Mouse (Mus musculus): Measurements from ENCODE around the gene Lrrc55. TPM values are rescaled to one million over a fixed set of nuclear protein-coding genes. Genes with fewer than 3 reads are reported as not detected.
"Not testable (repeated sequence)": the region's sequence is repeated elsewhere in the genome, so short reads cannot be mapped to it uniquely, and the experiment has no call there.

The Lrrc55 gene
- 9.5 and 9.6 TPM in 2 replicates for polyA plus RNA-seq (2015; fragmentation: Nextera tagmentation; extraction: Ambion mirVana)

DNA sequence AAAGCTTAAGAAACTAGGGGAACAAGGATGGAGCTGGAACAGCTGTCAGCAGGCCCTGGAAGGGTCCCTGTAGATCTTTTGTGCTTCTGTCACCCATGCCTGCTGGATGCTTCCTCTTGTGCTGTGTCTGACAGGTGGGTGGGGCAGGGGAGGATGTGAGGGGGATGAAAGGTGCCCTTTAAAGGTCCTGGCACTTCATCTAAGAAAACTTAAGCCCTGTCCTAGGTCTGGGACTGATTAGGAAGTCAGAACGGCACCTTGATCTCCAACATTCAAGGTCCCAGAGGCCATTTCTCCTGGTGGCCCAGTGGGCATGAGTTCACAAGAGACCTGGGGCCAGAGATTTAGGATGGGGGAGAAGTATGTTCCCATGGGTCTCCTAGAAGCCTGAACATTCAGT lies at the start of gene Lrrc55:
Gene Lrrc55 (minus strand): TSS at position 297 of the 400 bp plus-strand sequence.
- 88% methylated on average over 1 of the region's 1 CpGs for WGBS
- no peaks in the 10 kb centered on the region for H3K27me3 ChIP-seq (replicated peaks)
- ATAC-seq (ENCODE audit: low FRiP score), result no peak
- H3K9me3 ChIP-seq (replicated peaks), result no peaks in the 10 kb centered on the region
- peaks cover 10% of the 10 kb centered on the region for H3K4me1 ChIP-seq
- 0 out of 2 replicates have a peak, but pooled peaks cover under 1% of the 10 kb centered on the region for H3K36me3 ChIP-seq
- H3K27ac ChIP-seq (replicated peaks), result peak within 1 kb of the TSS; percentile 78
- H3K9ac ChIP-seq (replicated peaks), result peak within 1 kb of the TSS; percentile 49
- H3K4me3 ChIP-seq (replicated peaks), result peak within 1 kb of the TSS; percentile 45
- peak within 1 kb of the TSS; percentile 58 for H3K4me2 ChIP-seq

DNA sequence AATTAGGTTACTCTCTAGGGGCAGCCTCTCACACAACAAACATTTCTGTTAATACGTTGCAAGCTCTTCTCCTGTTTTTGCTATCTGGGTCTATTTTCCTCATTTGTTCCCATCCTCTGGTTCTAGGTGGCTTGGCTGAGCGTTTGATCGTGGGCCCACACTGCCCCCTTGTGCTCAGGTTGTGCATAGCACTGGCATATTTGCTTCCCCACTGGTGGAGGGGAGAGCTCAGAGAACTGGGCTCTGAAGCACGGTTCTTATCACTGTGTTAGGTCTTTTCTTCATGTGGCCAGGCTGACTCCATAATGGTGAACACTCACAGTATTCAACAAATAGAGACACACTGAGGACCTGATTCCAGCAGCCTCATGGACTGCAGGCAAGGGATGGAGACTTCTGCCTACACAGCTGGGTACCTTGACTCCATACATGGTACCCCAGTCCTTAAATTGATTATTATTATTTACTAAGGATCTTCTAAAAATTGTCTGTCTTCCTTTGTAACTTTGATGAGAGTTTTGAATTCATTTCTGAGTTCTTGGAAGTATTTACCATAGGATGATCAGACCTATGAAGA lies 49.6 kb upstream of the Lrrc55 start:
- Histone ChIP-seq H3K36me3 (no peaks in the 10 kb centered on the region), H3K27ac (replicated peaks) (no peak overlapping the region), H3K4me2 (no peak overlapping the region), H3K9me3 (replicated peaks) (no peaks in the 10 kb centered on the region), H3K4me3 (replicated peaks) (no peak overlapping the region), H3K9ac (replicated peaks) (no peak overlapping the region), H3K4me1 (no peaks in the 10 kb centered on the region), H3K27me3 (replicated peaks) (no peaks in the 10 kb centered on the region)
- 5% methylated on average over 4 of the region's 4 CpGs for WGBS
- peak; percentile 83 for ATAC-seq (ENCODE audit: low FRiP score)

DNA sequence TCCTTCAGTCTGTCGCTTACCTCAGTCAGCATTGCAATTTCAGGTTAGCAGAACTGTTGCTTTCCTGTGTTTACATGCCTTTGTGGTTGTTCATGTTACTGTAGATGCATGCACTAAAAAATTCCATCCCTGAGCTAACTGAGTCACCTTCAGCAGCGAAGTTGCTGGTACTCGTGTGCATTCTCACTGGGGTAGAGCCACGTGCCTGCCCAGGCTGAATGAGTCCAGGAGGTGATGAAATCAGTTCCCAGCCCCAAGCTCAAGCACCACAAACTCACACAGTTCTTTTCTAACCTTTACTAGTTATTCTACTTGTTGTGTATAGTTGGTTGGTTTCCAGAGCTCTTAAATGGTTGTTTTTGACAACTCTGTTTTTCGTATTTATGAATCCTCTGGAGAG lies 48.7 kb upstream of the Lrrc55 start:
- H3K4me3 ChIP-seq (replicated peaks), result no peak overlapping the region
- no peaks in the 10 kb centered on the region for H3K4me1 ChIP-seq
- no peaks in the 10 kb centered on the region for H3K36me3 ChIP-seq
- H3K27ac ChIP-seq (replicated peaks), result no peak overlapping the region
- no peak for ATAC-seq (ENCODE audit: low FRiP score)
- H3K9ac ChIP-seq (replicated peaks), result no peak overlapping the region
- no peak overlapping the region for H3K4me2 ChIP-seq
- H3K27me3 ChIP-seq (replicated peaks), result no peaks in the 10 kb centered on the region
- WGBS, result 82% methylated on average over 5 of the region's 5 CpGs
- H3K9me3 ChIP-seq (replicated peaks), result no peaks in the 10 kb centered on the region

DNA sequence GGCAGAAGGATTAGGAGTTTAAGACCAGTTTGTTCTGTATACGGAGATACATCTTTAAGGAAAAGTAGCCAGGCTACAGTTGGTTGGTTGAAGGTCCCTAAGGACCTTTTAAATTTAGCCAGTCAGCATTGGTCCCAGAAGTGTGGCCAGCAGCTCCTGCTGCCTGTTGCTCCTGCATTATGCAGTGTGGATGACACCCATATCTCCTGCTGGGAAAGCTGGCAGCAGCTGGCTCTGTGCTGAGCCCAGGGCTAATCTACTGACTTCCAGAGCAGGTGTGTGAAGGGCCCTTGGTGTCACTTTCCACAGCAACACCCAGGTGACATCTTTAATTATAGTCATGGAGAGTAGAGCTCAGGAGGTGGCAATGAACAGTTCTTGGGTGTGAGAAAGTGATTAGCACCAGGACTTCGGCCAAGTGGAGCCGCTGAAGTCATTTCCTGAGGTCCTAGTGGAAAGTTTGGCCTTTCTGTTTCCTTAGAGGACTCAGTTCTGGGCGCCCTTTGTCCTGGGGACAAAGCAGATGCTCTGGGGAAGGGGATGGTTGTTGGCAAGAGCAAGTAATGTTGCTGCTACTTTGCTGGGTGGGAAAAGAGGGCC lies 41.2 kb upstream of the Lrrc55 start:
- H3K4me2 ChIP-seq, result no peak overlapping the region
- H3K27ac ChIP-seq (replicated peaks), result no peak overlapping the region
- WGBS, result 62% methylated on average over 4 of the region's 4 CpGs
- H3K4me3 ChIP-seq (replicated peaks), result no peak overlapping the region
- no peaks in the 10 kb centered on the region for H3K4me1 ChIP-seq
- no peaks in the 10 kb centered on the region for H3K36me3 ChIP-seq
- no peaks in the 10 kb centered on the region for H3K9me3 ChIP-seq (replicated peaks)
- no peaks in the 10 kb centered on the region for H3K27me3 ChIP-seq (replicated peaks)
- ATAC-seq (ENCODE audit: low FRiP score), result no peak
- no peak overlapping the region for H3K9ac ChIP-seq (replicated peaks)

DNA sequence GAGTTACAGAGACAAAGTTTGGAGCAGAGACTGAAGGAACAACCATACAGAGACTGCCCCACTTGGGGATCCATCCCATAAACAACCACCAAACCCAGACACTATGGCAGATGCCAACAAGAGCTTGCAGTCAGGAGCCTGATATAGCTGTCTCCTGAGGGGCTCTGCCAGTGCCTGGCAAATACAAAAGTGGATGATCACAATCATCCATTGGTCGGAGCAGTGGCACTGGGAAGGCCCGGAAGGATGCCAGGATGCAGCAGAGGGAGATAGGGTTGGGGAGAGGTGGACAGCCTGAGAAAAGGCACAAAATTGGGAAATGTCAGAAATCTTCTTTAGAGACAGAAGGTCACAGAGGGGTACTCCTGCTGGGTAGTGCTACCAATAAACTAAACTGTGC lies 40.2 kb upstream of the Lrrc55 start:
- not testable (repeated sequence) for H3K27me3 ChIP-seq (replicated peaks); H3K4me2 ChIP-seq; ATAC-seq (ENCODE audit: low FRiP score); H3K9ac ChIP-seq (replicated peaks); H3K9me3 ChIP-seq (replicated peaks); H3K4me1 ChIP-seq; H3K4me3 ChIP-seq (replicated peaks); H3K27ac ChIP-seq (replicated peaks); H3K36me3 ChIP-seq
- 91% methylated on average over 2 of the region's 2 CpGs for WGBS

DNA sequence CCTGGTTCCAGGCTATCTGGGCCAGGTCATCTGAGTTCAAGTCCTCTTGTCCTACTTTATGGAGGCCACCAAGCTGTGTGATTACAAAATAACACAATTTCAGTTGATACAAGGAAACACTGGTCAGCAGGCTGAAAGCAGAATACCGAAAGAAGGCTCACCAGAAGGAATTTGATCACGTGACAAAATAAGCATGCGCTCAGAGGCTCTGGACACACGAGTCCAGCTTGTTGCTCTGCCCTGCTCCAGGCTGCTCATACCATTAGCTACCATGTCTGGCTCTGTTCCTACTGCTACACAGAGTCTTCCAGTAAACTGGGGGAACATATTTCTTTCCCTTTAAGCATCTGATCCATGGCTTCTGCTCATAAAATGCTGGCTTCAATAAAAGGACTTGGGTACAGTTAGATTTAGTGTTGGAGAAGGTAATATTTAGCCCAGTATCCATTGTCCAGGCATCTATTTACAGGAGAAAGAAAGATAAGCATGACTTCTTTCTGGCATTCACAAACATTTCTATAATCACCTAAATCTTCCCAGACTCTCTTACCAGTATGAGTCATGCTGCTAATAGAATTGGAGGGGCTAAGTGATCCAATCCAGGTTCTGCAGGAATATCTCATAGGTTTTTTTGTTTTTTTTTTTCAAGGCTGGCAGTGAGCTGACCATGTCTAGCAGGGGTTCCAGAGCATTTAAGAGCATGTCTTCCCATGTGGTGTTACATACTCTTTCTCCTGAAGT lies 33.9 kb upstream of the Lrrc55 start:
- Histone ChIP-seq H3K9ac (replicated peaks) (no peak overlapping the region), H3K9me3 (replicated peaks) (no peaks in the 10 kb centered on the region), H3K27ac (replicated peaks) (no peak overlapping the region), H3K27me3 (replicated peaks) (no peaks in the 10 kb centered on the region), H3K4me1 (peaks cover 2% of the 10 kb centered on the region; the same call in 1 of the 2 replicates), H3K4me2 (no peak overlapping the region), H3K36me3 (no peaks in the 10 kb centered on the region), H3K4me3 (replicated peaks) (no peak overlapping the region)
- 86% methylated on average over 4 of the region's 4 CpGs for WGBS
- no peak for ATAC-seq (ENCODE audit: low FRiP score)

DNA sequence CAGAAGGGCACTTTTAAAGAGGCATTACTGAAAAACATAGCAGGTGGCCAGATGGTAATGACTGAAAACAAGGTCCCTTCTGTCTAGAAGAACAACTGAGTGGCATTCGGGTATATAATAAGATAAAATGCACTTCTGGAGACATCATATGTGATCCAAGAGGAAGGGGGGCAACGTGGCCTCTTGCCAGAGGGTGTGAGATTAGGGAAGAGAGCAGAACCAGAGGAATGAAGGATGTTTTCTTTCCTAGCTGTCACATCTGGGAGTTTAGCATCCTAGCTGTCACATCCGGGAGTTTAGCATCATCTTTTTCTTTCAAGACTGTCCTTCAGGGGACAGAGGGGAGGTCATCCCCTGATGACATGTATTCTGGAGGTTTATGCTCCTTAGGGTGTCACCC lies 32.6 kb upstream of the Lrrc55 start:
- Histone ChIP-seq H3K9me3 (replicated peaks) (no peaks in the 10 kb centered on the region), H3K27ac (replicated peaks) (no peak overlapping the region), H3K4me3 (replicated peaks) (no peak overlapping the region), H3K36me3 (no peaks in the 10 kb centered on the region), H3K9ac (replicated peaks) (no peak overlapping the region), H3K27me3 (replicated peaks) (no peaks in the 10 kb centered on the region), H3K4me1 (peaks cover 2% of the 10 kb centered on the region; the same call in 1 of the 2 replicates), H3K4me2 (no peak overlapping the region)
- 68% methylated on average over 3 of the region's 3 CpGs for WGBS
- ATAC-seq (ENCODE audit: low FRiP score), result no peak

DNA sequence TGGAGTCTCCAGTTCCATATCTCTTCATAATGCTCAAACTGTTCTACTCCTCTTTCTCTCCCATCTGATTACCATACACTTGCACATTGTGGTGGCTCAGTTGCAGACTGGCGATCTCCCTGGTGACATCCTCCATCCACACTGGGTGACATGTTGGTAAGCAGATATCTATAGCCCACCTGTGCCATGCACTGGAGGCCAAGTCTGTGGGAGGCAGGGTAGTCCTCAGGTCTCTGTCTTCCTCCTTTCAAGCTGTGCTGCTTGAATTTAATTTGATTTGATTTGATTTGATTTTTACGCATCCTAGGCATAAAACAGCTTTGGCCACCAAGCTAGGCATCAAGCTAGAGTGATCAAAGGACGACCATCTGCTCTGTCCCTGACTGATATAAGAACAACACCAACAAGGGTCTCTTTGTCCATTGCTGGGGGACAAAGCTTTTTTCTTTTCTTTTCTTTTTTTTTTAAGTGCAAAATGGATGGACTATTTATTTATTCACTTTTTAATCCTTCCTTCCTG lies 30.9 kb upstream of the Lrrc55 start:
- no peak for ATAC-seq (ENCODE audit: low FRiP score)
- H3K9ac ChIP-seq (replicated peaks), result no peak overlapping the region
- no peak overlapping the region for H3K27ac ChIP-seq (replicated peaks)
- no peak overlapping the region for H3K4me2 ChIP-seq
- no peaks in the 10 kb centered on the region for H3K9me3 ChIP-seq (replicated peaks)
- no peak overlapping the region for H3K4me3 ChIP-seq (replicated peaks)
- no peaks in the 10 kb centered on the region for H3K36me3 ChIP-seq
- peaks cover 5% of the 10 kb centered on the region; the same call in 1 of the 2 replicates for H3K4me1 ChIP-seq
- WGBS, result 84% methylated on average over 3 of the region's 3 CpGs
- H3K27me3 ChIP-seq (replicated peaks), result no peaks in the 10 kb centered on the region

DNA sequence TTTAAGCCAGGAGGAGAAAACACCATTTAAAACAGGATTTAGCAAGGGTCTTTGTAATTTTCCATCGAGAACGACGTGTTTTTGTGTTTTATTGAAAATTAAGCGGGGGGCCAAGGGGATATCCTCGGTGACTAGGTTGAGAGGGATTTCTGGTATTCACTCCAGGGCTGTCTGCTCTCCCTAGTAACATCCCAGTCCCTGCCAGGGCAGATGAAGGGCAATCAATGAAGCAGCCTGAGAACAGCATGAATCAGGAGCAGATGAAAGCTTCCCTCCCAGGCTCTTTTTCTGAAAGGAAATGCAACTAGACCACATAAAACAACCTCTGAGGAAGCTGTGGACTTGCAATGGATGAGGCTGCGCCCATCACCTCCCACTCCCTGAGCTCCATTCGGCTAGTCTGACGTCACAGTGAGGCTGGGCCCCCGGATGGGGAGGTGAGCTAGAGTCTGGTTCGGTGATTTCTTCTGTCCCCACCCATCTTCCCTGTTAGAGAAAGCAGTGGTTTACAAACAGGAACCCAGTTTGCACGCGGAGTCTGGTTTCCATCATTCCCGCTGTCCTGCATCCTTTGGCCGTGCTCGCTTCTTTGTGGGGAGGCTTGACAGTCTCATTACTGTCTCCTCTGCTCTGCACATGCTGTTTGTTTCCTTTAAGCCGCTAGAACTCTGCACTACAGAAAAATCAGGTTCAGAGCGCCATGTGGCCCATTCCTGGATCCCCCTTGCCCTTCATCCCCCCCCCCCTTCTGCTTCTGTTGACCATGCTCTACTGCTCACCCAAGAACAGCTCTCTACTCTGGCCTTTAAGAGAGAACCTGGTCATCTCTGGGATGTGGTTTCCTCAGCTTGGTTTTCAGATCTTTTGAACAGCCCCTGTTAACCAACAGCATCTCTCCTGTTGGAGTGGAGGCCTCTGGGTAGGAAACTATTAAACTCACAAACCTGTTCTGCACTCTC lies 27.5 kb upstream of the Lrrc55 start:
- Histone ChIP-seq H3K27me3 (replicated peaks) (no peaks in the 10 kb centered on the region), H3K4me1 (peaks cover 3% of the 10 kb centered on the region; the same call in 1 of the 2 replicates), H3K27ac (replicated peaks) (no peak overlapping the region), H3K9ac (replicated peaks) (no peak overlapping the region), H3K36me3 (no peaks in the 10 kb centered on the region), H3K9me3 (replicated peaks) (no peaks in the 10 kb centered on the region), H3K4me3 (replicated peaks) (no peak overlapping the region), H3K4me2 (peak overlapping the region; percentile 1; the same call in 1 of the 2 replicates)
- peak; percentile 48; the same call in 1 of the 2 replicates for ATAC-seq (ENCODE audit: low FRiP score)
- WGBS, result 42% methylated on average over 17 of the region's 17 CpGs

DNA sequence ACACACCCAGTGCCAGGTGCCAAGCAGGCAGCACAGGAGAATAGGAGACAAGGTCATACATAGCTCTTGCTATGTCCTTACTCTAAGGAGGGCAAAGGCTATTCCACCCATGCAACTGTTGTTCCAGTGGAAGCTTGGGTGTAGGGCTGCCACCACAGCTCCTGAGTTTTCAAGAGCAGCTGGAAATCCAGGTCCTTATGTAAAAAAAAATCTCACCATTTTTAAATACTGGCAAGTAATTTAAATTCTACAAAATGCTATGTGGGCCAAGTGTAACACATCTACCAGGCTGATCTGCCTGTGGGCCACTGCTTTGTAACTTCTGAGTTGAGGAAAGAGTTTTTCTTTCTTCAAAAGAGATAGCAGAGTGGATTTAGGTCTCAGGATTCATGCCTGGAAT lies 19.6 kb upstream of the Lrrc55 start:
- Histone ChIP-seq H3K36me3 (no peaks in the 10 kb centered on the region), H3K4me3 (replicated peaks) (no peak overlapping the region), H3K4me2 (no peak overlapping the region), H3K27me3 (replicated peaks) (no peaks in the 10 kb centered on the region), H3K9ac (replicated peaks) (no peak overlapping the region), H3K27ac (replicated peaks) (no peak overlapping the region), H3K9me3 (replicated peaks) (no peaks in the 10 kb centered on the region), H3K4me1 (no peaks in the 10 kb centered on the region; the same call in 1 of the 2 replicates)
- ATAC-seq (ENCODE audit: low FRiP score), result no peak

DNA sequence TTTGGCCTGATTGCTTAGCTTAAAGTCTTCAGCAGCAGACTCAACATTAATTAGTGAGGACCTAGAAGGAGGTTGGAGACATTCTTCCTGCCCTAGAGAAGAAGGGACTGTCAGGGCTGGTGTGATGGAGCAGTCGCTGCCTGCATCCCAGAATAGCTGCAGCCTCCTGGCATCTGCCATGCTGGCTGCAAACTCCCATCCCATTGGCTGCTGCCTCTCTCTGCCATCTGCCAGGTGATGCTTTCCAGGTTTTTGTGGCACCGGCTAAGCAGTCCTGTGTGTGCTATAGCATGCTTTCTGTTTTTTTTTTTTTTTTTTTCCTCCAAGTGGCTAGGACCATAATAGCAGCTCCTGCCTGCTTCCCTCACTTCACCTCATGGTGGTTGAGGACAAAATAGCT lies 16.7 kb upstream of the Lrrc55 start:
- H3K27me3 ChIP-seq (replicated peaks), result no peaks in the 10 kb centered on the region
- H3K4me2 ChIP-seq, result no peak overlapping the region
- no peak overlapping the region for H3K9ac ChIP-seq (replicated peaks)
- no peak overlapping the region for H3K4me3 ChIP-seq (replicated peaks)
- H3K27ac ChIP-seq (replicated peaks), result no peak overlapping the region
- no peaks in the 10 kb centered on the region for H3K9me3 ChIP-seq (replicated peaks)
- H3K4me1 ChIP-seq, result no peaks in the 10 kb centered on the region; the same call in 1 of the 2 replicates
- 70% methylated on average over 2 of the region's 2 CpGs for WGBS
- no peaks in the 10 kb centered on the region for H3K36me3 ChIP-seq
- peak; percentile 83 for ATAC-seq (ENCODE audit: low FRiP score)

Measured in neural tube, embryonic 15.5 days (tissue).